Mouse (Mus musculus) kidney, adult 8-10 months (tissue): ENCODE measurements at regions not wholly inside any gene's neighbourhood (a gene's known extent, or its start where the extent isn't known, plus 50 kb on each side); places are given as distances from the start of the nearest gene placed in this dataset.

Experiments
- DNase-seq, 2 experiments: peaks; one replicate each; pipeline ENCODE4 v3.0.0; 2022

DNA sequence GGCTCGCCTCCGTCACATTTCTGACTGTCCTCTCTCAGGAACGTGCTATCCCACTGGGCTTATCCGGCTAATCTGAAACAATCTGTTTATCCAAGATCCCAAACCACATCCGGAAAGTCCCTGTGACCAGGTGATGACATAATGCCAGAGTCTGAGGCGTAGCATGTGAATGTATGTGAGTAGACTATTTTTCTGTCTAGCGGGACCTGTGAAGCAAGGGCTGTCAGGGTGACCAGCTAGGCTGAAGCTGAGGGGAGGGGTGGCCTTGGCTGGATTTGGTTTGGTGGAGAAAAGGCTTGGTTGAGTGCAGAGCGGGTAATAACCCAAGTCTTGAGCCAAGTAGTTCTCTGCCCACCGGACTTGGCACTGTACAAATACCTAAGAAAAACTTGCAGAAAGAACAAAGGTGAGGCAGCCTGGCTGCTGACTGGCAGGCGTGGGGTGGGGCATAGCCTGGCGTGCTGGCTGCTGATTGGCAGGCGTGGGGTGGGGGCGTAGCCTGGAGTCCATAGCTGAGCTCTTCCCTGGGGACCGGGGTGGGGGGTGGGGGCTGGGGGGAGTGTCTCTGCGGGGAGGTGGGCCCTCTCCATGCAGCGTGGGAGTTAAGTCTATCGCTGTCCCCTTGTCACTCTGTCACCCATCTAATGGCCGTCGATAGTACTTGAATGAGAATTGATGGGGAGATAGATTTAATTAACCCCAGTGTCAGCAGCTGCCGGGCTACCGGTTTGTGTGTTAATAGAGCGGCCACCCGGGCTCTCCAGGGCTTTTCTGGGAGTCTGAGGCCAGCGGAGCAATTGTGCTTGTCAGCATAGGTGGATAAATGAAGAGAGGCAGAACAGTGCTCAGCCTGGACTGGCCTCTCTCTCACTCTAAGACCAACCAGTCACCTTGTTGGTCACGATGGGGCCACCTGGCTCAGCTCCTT lies 54.2 kb upstream of the Unc5b start:
- no peak for DNase-seq

DNA sequence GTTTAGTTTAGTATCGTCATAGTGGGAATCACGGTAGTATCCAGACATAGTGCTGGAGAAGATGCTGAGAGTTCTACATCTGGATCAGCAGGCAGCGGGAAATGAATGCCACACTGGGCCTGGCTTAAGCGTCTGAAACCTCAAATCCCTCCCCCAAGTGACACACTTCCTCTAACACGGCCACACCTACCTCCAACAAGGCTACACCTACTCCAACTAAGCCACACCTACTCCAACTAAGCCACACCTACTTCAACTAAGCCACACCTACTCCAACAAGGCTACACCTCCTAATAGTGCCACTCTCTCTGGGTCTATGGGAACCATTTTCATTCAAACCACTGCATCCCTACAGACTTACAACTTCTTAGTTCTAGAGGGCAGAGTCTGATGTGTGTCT lies 53.4 kb upstream of the Unc5b start:
- DNase-seq, result no peak
